Mouse (Mus musculus): ENCODE data around the gene Ttl. TPM values are rescaled to one million over a fixed set of nuclear protein-coding genes. Genes with fewer than 3 reads are reported as not detected.

Gene Ttl
- polyA plus RNA-seq, 2 experiments = 16.9 to 20.2 TPM

DNA sequence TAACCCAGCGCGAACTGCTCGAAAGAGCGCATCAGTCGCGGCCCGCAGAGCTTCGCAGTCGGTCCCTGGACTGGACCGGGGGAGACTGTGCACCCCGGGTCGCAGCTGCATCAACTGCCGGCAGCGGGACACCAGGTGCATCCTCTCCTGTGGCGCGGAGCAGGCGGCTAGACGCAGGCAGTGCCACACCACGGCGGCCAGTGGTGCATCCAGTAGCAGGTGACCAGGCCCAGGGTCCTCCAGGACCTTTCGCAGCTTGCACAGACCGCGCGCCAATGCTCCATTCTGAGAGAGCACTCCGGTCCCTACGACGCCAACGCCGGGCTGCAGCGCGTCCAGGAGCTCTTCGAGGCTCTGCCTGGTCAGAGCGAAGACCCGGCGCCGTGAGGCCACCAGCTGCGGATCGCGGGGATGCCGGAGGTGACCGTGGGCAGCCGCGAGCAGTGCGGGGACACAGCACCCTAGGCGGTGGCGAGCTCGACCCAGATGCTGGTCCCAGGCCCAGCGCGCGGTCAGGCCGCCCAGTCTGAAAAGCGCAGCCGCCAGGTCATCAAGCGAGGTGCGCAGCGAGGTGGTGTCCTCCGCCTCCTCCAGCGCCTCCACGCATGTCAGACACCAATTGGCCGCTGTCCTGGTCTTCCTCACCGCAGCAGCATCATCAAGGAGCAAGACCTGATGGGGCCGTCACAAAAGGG lies 26.7 kb upstream of the Ttl start:
- Histone ChIP-seq H3K4me2 (replicated peaks; ENCODE audit: low read depth, low read length, severe bottlenecking) (peak overlapping the region; percentile 87), H3K4me3 (replicated peaks; ENCODE audit: low read length) (peak overlapping the region; percentile 41), H3K4me1 (ENCODE audit: control insufficient read depth, insufficient read depth, low read length) (peaks cover 8% of the 10 kb centered on the region; the same call in 1 of the 2 replicates), H3K9me3 (ENCODE audit: control insufficient read depth, low read length) (no peaks in the 10 kb centered on the region), H3K27me3 (ENCODE audit: control insufficient read depth, insufficient read depth, low read length) (peaks cover 23% of the 10 kb centered on the region), H3K36me3 (ENCODE audit: control insufficient read depth, insufficient read depth, low read length) (no peaks in the 10 kb centered on the region), H3K27ac (replicated peaks; ENCODE audit: low read depth, low read length) (no peak overlapping the region), H3K9ac (ENCODE audit: low read depth, low read length, severe bottlenecking) (peak overlapping the region; percentile 52)
- WGBS = 3% methylated on average over 58 of the region's 62 CpGs
- no peak for TF ChIP-seq POLR2A (IDR thresholded peaks at IDR 0.05; ENCODE audit: borderline replicate concordance, extremely low read depth, insufficient read depth, insufficient read length)
- DNase-seq (ENCODE audit: low spot score) = no peak
- ATAC-seq (ENCODE audit: low FRiP score, low read depth) = peak; percentile 47; the same call in 1 of the 2 replicates

DNA sequence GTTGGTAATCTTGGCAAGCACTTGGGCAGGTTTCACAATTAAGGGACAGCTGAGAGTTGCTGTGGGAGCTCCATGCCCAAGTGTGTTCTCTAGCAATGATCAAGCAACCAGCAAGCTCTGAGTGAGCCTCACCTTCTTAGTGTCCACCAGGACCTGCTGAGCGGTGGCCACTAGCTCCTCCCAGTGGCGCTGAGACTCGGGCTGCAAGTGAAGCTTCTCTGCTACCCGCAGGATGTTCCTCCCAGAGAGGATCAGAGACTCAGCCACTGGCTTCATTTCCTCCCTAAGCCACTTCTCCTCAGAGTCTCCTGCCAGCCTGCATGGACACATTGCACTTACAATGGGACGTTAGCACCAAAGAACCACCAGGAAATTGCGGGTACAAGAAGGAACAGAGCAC lies 25.2 kb upstream of the Ttl start:
- 37% methylated on average over 6 of the region's 6 CpGs for WGBS
- no peak for DNase-seq (ENCODE audit: low spot score)
- TF ChIP-seq POLR2A (IDR thresholded peaks at IDR 0.05; ENCODE audit: borderline replicate concordance, extremely low read depth, insufficient read depth, insufficient read length) = no peak
- Histone ChIP-seq H3K27ac (replicated peaks; ENCODE audit: low read depth, low read length) (no peak overlapping the region), H3K9me3 (ENCODE audit: control insufficient read depth, low read length) (no peaks in the 10 kb centered on the region), H3K4me3 (replicated peaks; ENCODE audit: low read length) (no peak overlapping the region), H3K4me2 (replicated peaks; ENCODE audit: low read depth, low read length, severe bottlenecking) (no peak overlapping the region), H3K9ac (ENCODE audit: low read depth, low read length, severe bottlenecking) (no peak overlapping the region), H3K27me3 (ENCODE audit: control insufficient read depth, insufficient read depth, low read length) (peaks cover 23% of the 10 kb centered on the region), H3K36me3 (ENCODE audit: control insufficient read depth, insufficient read depth, low read length) (no peaks in the 10 kb centered on the region), H3K4me1 (ENCODE audit: control insufficient read depth, insufficient read depth, low read length) (peaks cover 8% of the 10 kb centered on the region; the same call in 1 of the 2 replicates)
- no peak for ATAC-seq (ENCODE audit: low FRiP score, low read depth)

DNA sequence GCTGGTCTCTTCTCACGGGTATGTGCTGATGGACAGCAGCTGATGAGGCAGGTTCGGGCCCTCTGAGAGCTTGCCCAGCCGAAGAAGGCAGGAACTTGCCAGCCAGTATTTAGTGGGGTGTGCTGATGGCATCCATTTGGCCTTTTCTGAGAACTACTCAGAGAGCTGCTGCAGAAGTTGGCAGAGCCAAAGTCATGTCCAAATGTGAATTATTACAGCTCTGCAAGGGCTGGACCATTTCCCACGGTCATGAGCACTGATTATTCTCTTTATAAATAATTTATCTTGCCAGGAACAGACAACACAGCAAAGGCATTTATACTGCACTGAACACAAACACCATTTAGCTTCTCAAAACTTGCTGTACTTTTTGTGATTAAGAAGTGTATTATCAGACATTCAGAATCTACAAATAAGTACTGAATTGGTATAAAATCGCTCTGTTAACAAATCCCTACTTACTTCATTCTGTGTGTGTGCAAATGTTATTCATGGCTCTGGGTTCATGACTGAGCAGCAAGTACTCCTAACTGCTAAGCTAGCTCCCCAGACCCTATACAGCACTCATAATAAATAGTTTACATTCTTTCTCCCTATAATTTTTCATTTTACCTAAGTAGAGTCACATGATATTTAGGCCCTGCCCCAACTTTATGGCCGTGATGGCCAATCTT lies 19.4 kb upstream of the Ttl start:
- ATAC-seq (ENCODE audit: low FRiP score, low read depth) = no peak

DNA sequence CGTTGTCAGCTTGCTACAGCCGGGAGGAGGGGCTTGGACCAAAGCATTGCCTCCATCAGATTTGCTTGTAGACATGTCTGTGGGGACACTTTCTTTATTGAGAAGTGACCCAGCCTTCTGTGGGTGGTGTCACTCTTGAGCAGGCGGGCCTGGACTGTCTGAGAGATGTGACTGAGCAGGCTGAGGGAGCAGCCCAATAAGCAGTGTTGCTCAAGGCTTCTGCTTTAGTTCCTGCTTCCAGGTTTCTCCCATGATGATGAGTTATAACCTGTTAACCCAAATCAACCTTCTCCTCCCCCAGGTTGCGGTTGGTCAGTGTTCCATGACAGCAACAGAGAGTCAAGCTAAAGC lies 18.9 kb upstream of the Ttl start:
- Histone ChIP-seq H3K9ac (ENCODE audit: low read depth, low read length, severe bottlenecking) (no peak overlapping the region), H3K4me2 (replicated peaks; ENCODE audit: low read depth, low read length, severe bottlenecking) (no peak overlapping the region), H3K27me3 (ENCODE audit: control insufficient read depth, insufficient read depth, low read length) (no peaks in the 10 kb centered on the region), H3K4me3 (replicated peaks; ENCODE audit: low read length) (no peak overlapping the region), H3K36me3 (ENCODE audit: control insufficient read depth, insufficient read depth, low read length) (no peaks in the 10 kb centered on the region), H3K9me3 (ENCODE audit: control insufficient read depth, low read length) (no peaks in the 10 kb centered on the region), H3K4me1 (ENCODE audit: control insufficient read depth, insufficient read depth, low read length) (no peaks in the 10 kb centered on the region), H3K27ac (replicated peaks; ENCODE audit: low read depth, low read length) (no peak overlapping the region)
- no peak for DNase-seq (ENCODE audit: low spot score)
- WGBS = 81% methylated on average over 4 of the region's 4 CpGs
- no peak for TF ChIP-seq POLR2A (IDR thresholded peaks at IDR 0.05; ENCODE audit: borderline replicate concordance, extremely low read depth, insufficient read depth, insufficient read length)
- no peak for ATAC-seq (ENCODE audit: low FRiP score, low read depth)

More for the DNA sequence above, 19.4 kb upstream of the Ttl start:
- no peak for DNase-seq (ENCODE audit: low spot score)
- 75% methylated on average over 6 of the region's 6 CpGs for WGBS
- TF ChIP-seq POLR2A (IDR thresholded peaks at IDR 0.05; ENCODE audit: borderline replicate concordance, extremely low read depth, insufficient read depth, insufficient read length) = no peak
- Histone ChIP-seq H3K27me3 (ENCODE audit: control insufficient read depth, insufficient read depth, low read length) (no peaks in the 10 kb centered on the region), H3K9ac (ENCODE audit: low read depth, low read length, severe bottlenecking) (no peak overlapping the region), H3K27ac (replicated peaks; ENCODE audit: low read depth, low read length) (no peak overlapping the region), H3K4me3 (replicated peaks; ENCODE audit: low read length) (no peak overlapping the region), H3K4me2 (replicated peaks; ENCODE audit: low read depth, low read length, severe bottlenecking) (no peak overlapping the region), H3K9me3 (ENCODE audit: control insufficient read depth, low read length) (no peaks in the 10 kb centered on the region), H3K4me1 (ENCODE audit: control insufficient read depth, insufficient read depth, low read length) (no peaks in the 10 kb centered on the region), H3K36me3 (ENCODE audit: control insufficient read depth, insufficient read depth, low read length) (no peaks in the 10 kb centered on the region)

DNA sequence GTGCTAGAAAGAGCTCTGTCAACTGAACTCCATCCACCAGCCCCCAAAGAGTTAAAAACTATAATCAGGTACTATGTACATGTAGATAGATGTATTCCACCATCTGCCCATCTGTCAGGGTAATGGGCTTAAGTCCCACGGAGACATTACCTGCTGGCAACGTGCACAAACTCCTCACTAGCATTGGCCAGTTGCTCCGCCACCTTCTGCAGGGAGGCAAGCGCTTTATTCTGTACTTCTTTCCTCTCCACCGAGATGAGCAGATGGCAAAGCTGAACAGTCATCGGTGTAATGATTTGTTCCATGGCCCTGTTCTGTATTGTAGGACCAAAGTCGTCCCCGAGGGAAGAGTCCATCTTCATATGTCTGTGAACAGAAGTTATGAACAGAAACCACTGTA lies 17.9 kb upstream of the Ttl start, which contains the start of gene Vinac1:
Gene Vinac1, minus strand, starts transcription at position 362 of the 400 bp plus-strand sequence.
- H3K27me3 ChIP-seq (ENCODE audit: control insufficient read depth, insufficient read depth, low read length) = no peaks in the 10 kb centered on the region
- H3K27ac ChIP-seq (replicated peaks; ENCODE audit: low read depth, low read length) = no peak within 1 kb of the TSS
- no peaks in the 10 kb centered on the region for H3K4me1 ChIP-seq (ENCODE audit: control insufficient read depth, insufficient read depth, low read length)
- ATAC-seq (ENCODE audit: low FRiP score, low read depth) (no peak), DNase-seq (ENCODE audit: low spot score) (no peak)
- H3K9ac ChIP-seq (ENCODE audit: low read depth, low read length, severe bottlenecking) = no peak within 1 kb of the TSS
- no peaks in the 10 kb centered on the region for H3K9me3 ChIP-seq (ENCODE audit: control insufficient read depth, low read length)
- WGBS = 79% methylated on average over 8 of the region's 8 CpGs
- no peak within 1 kb of the TSS for H3K4me3 ChIP-seq (replicated peaks; ENCODE audit: low read length)
- no peak for TF ChIP-seq POLR2A (IDR thresholded peaks at IDR 0.05; ENCODE audit: borderline replicate concordance, extremely low read depth, insufficient read depth, insufficient read length)
- H3K36me3 ChIP-seq (ENCODE audit: control insufficient read depth, insufficient read depth, low read length) = no peaks in the 10 kb centered on the region
- no peak within 1 kb of the TSS for H3K4me2 ChIP-seq (replicated peaks; ENCODE audit: low read depth, low read length, severe bottlenecking)

All from limb, embryonic 14.5 days (tissue).